Mouse (Mus musculus) adrenal gland (tissue): Measurements from ENCODE around the gene Ghrl.
"Not testable (repeated sequence)": the region's sequence is repeated elsewhere in the genome, so short reads cannot be mapped to it uniquely, and the experiment has no call there.

Source experiments
- intact Hi-C: fragments of 180-260 bp; cut with DNase I; formaldehyde crosslinking; loops from one replicate; pipeline ENCODE4 v1.15.1; 2025
- long read RNA-seq, 2 experiments: library from polyadenylated mRNA; unstranded; transcript quantifications; one replicate each; pipeline ENCODE4 v2.0.0; 2020; ENCODE audit warnings: borderline replicate concordance in 1 of 2; ENCODE audit not compliant: insufficient replicate concordance in 1 of 2

The Ghrl gene
- long read RNA-seq, experiment 1 = 0 reads
- long read RNA-seq, experiment 2 = 0 reads

- intact Hi-C loops = no loop called here
These were observed at the start of gene Ghrl for GRCm38 (mm10) chr6:113719878-113720277. TSS of gene Ghrl (minus strand) at chr6:113719880.

- intact Hi-C loops = loop anchor here (10.0 kb wide), 1 partner anchor 486 kb away; no protein-coding TSS in a partner anchor
These were observed 49.1 kb upstream of the Ghrl start for GRCm38 (mm10) chr6:113768804-113769203.

GRCm38 (mm10) chr6:113761644-113762043, 42.0 kb upstream of the Ghrl start:
- intact Hi-C loops = loop anchor here (2.0 to 10.0 kb wide), 2 partner anchors 309 to 493 kb away; no protein-coding TSS in a partner anchor

- intact Hi-C loops = no loop called here
These were observed 29.5 kb upstream of the Ghrl start for GRCm38 (mm10) chr6:113749119-113749685.

- intact Hi-C loops = no loop called here
These were observed 28.7 kb upstream of the Ghrl start for GRCm38 (mm10) chr6:113748351-113748750.

GRCm38 (mm10) chr6:113747284-113747683, 27.6 kb upstream of the Ghrl start:
- intact Hi-C loops = no loop called here

- intact Hi-C loops = no loop called here
These were observed 25.4 kb upstream of the Ghrl start for GRCm38 (mm10) chr6:113745117-113745516.

GRCm38 (mm10) chr6:113743111-113743510, 23.4 kb upstream of the Ghrl start:
- intact Hi-C loops = no loop called here

- intact Hi-C loops = no loop called here
These were observed 22.6 kb upstream of the Ghrl start for GRCm38 (mm10) chr6:113742321-113742720.

GRCm38 (mm10) chr6:113741425-113741824, 21.7 kb upstream of the Ghrl start:
- intact Hi-C loops = no loop called here

GRCm38 (mm10) chr6:113740236-113741217, 20.8 kb upstream of the Ghrl start, which contains the start of gene Sec13:
TSS of gene Sec13 (minus strand) at chr6:113740743.
- intact Hi-C loops = no loop called here

- intact Hi-C loops = no loop called here
These were observed 17.8 kb upstream of the Ghrl start for GRCm38 (mm10) chr6:113737318-113738046.

- intact Hi-C loops = no loop called here
These were observed 11.6 kb upstream of the Ghrl start for GRCm38 (mm10) chr6:113731296-113731695.

- intact Hi-C loops = no loop called here
These were observed 8.5 kb upstream of the Ghrl start for GRCm38 (mm10) chr6:113728181-113728580.

GRCm38 (mm10) chr6:113721061-113721460, 1.4 kb upstream of the Ghrl start:
- intact Hi-C loops = no loop called here

GRCm38 (mm10) chr6:113717541-113717940, 2.1 kb downstream of the Ghrl start:
- intact Hi-C loops = no loop called here

GRCm38 (mm10) chr6:113714797-113715196, 4.9 kb downstream of the Ghrl start:
- intact Hi-C loops = no loop called here

GRCm38 (mm10) chr6:113714276-113714675, 5.4 kb downstream of the Ghrl start:
- intact Hi-C loops = no loop called here

- intact Hi-C loops = not testable (repeated sequence)
These were observed 6.3 kb downstream of the Ghrl start for GRCm38 (mm10) chr6:113713389-113713788.

GRCm38 (mm10) chr6:113712718-113713117, 7.0 kb downstream of the Ghrl start:
- intact Hi-C loops = no loop called here
